Mouse (Mus musculus): ENCODE results near the gene Rexo4.
A peak's percentile ranks its signal among the peaks of the same experiment; 100 is the strongest.

Gene Rexo4

GRCm38 (mm10) chr2:26910124-26910993 lies 53.8 kb downstream of the Rexo4 start, which contains the start of the genes Med22 and Rpl7a:
Gene Med22 (minus strand): TSS chr2:26910677.
Gene Rpl7a (plus strand): TSS chr2:26910764.
- DNase-seq (ENCODE audit: low spot score in 2 of 2): peak; percentile 99

DNA sequence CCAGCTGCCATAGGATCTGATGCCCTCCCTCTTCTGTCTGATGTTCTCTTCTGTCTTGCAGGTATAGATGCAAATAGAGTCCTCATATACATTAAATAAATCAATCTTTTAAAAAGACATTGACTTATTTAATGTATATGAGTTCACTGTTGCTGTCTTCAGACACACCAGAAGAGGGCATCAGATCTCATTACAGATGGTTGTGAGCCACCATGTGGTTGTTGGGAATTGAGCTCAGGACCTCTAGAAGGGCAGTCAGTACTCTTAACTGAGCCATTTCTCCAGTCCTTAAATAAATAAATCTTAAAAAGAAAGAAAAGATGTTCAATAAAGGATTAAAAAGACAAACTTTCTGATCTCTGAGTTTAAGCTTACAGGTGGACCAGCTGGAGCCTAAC lies 54.8 kb downstream of the Rexo4 start:
- no peak for DNase-seq (ENCODE audit: low spot score in 2 of 2)

DNA sequence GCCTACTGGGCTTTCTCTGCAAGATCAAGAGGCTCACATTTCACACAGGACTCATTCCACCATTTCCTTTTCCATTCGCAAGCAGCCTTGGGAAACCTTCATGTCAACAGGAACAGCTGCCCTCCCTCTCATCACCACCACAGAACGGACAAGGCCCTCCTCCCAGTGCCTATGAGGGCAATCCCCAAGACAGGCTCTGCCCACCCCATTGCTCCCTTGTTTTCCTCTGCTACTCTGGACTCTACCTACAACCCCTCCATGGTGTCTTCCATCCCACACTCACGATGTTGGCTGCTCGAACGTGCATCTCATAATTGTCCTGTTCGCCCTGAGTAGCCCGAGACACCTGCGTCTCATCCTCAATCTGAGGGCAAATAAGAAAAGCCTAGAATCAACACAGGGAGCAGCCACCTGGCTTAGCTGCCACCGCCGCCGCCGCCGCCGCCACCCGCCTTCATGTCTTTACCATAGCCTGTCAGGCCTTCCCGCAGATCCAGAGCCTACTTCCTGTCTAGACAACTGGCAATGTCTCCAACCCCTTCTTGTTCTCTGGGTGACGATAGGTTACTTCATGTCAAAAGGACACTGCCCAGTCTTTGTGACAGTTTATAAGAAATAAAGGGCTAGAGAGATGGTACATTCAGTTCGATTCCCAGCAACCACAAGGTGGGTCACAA lies 55.3 kb downstream of the Rexo4 start:
- no peak for DNase-seq (ENCODE audit: low spot score in 2 of 2)

DNA sequence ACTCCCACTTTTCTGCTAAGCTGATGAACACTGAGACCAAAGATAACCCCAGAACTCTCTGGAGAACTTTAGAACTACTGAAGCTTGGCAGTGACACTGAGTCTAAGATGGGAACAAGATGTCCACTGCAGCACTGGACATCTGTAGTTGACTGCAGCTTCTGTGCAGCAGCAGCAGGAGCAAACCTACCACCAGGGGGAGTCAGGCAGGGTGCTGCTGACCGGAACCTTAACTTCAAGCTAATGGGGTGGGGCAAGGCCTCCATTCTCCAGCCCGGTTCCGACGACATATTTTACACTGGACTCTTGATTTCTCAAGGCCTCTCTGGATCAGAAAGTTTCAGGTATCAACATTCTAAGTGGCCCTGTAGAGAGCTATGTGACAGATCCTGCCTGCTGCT lies 57.1 kb downstream of the Rexo4 start:
- DNase-seq (ENCODE audit: low spot score in 2 of 2): no peak

- DNase-seq (ENCODE audit: low spot score in 2 of 2): no peak
Observed at GRCm38 (mm10) chr2:26906431-26906830, 57.8 kb downstream of the Rexo4 start.

GRCm38 (mm10) chr2:26905936-26906335 lies 58.2 kb downstream of the Rexo4 start:
- no peak for DNase-seq (ENCODE audit: low spot score in 2 of 2)
